In genomic region chr2:145849170-145849905, GRCm38 (mm10) we compare ENCODE assay signal across 14 mouse cellular contexts. TPM values are rescaled to one million over a fixed set of nuclear protein-coding genes. Genes with fewer than 3 reads are reported as not detected.
DNase-seq lines count a peak whose midpoint lies in the region; ATAC-seq and TF ChIP-seq lines count a peak whose summit lies in the region.
"Had no signal": no experiment of that assay in that cellular context is flagged by ENCODE, and none has a peak within 500 bp of the region (broad histone marks: within the 10 kb centered on the region; RNA-seq: fewer than 3 reads in every experiment).

No protein-coding gene starts in this region.

- WGBS in heart, embryonic 13.5 days = 65% methylated on average over 10 of the region's 10 CpGs
- WGBS in lung, embryonic 16.5 days = 67% methylated on average over 10 of the region's 10 CpGs
- 63% methylated on average over 10 of the region's 10 CpGs for WGBS in lung, adult 2 months
- WGBS in embryonic facial prominence, embryonic 15.5 days = 56% methylated on average over 10 of the region's 10 CpGs
- WGBS in stomach, embryonic 14.5 days = 79% methylated on average over 10 of the region's 10 CpGs

- no peak overlapping the region for H3K4me2 ChIP-seq in heart, embryonic 13.5 days
- no peak overlapping the region for H3K4me2 ChIP-seq in lung, embryonic 16.5 days (ENCODE audit: low read depth, low read length)
- H3K4me2 ChIP-seq in embryonic facial prominence, embryonic 15.5 days (replicated peaks) = no peak overlapping the region
- H3K4me2 ChIP-seq in stomach, embryonic 14.5 days (replicated peaks; ENCODE audit: low read depth, low read length) = no peak overlapping the region
- H3K4me2 ChIP-seq: hindbrain, embryonic 12.5 days had no signal

- 0 out of 2 replicates have a peak overlapping the region, but pooled peaks have one; percentile 37 for H3K9ac ChIP-seq in heart, embryonic 13.5 days
- H3K9ac ChIP-seq in lung, embryonic 16.5 days (ENCODE audit: low read length) = no peak overlapping the region
- no peak overlapping the region for H3K9ac ChIP-seq in embryonic facial prominence, embryonic 15.5 days
- no peak overlapping the region for H3K9ac ChIP-seq in stomach, embryonic 14.5 days (replicated peaks; ENCODE audit: low read depth, low read length)
- H3K9ac ChIP-seq: forebrain, postnatal 0 days; hindbrain, embryonic 12.5 days; liver, postnatal 0 days had no signal

- no peak for TF ChIP-seq CTCF in lung, adult 2 months (IDR thresholded peaks at IDR 0.05; ENCODE audit: insufficient read depth, low read length)

- no peak for DNase-seq in heart, postnatal 14 days
- DNase-seq in lung, adult 2 months = no peak
- no peak for DNase-seq in spleen, adult 18-20 months
- DNase-seq: cerebellum, adult 2 months; forebrain, postnatal 0 days; kidney, postnatal 10 days; liver, postnatal 0 days; thymus, adult 2 months had no signal

- H3K4me1 ChIP-seq in heart, embryonic 13.5 days = peaks cover 21% of the 10 kb centered on the region
- peaks cover 16% of the 10 kb centered on the region for H3K4me1 ChIP-seq in lung, embryonic 16.5 days (replicated peaks; ENCODE audit: control insufficient read depth, insufficient read depth, low read length)
- H3K4me1 ChIP-seq in lung, adult 2 months (ENCODE audit: control insufficient read depth, insufficient read depth, low read length) = peaks cover 19% of the 10 kb centered on the region
- H3K4me1 ChIP-seq in embryonic facial prominence, embryonic 15.5 days = peaks cover 27% of the 10 kb centered on the region
- peaks cover 14% of the 10 kb centered on the region for H3K4me1 ChIP-seq in stomach, embryonic 14.5 days (ENCODE audit: control insufficient read depth, insufficient read depth, low read length)

- no peak for ATAC-seq in heart, embryonic 13.5 days (ENCODE audit: extremely low read depth, insufficient number of reproducible peaks, low FRiP score, low TSS enrichment)
- ATAC-seq in lung, embryonic 16.5 days (ENCODE audit: low read depth) = no peak
- ATAC-seq in embryonic facial prominence, embryonic 15.5 days (ENCODE audit: insufficient number of reproducible peaks, low FRiP score, low TSS enrichment, low read depth) = no peak
- ATAC-seq in stomach, embryonic 14.5 days (ENCODE audit: insufficient number of reproducible peaks, insufficient read depth, low FRiP score, low read depth) = no peak
- ATAC-seq: forebrain, postnatal 0 days; liver, postnatal 0 days had no signal

- H3K27me3 ChIP-seq in heart, embryonic 13.5 days (replicated peaks) = no peaks in the 10 kb centered on the region
- H3K27me3 ChIP-seq in lung, embryonic 16.5 days (ENCODE audit: control insufficient read depth, insufficient read depth, low read depth, low read length) = no peaks in the 10 kb centered on the region
- no peaks in the 10 kb centered on the region for H3K27me3 ChIP-seq in embryonic facial prominence, embryonic 15.5 days
- H3K27me3 ChIP-seq in stomach, embryonic 14.5 days (ENCODE audit: control insufficient read depth, insufficient read depth, low read length) = no peaks in the 10 kb centered on the region
- H3K27me3 ChIP-seq: CH12.LX; hindbrain, embryonic 12.5 days had no signal

- H3K36me3 ChIP-seq in heart, embryonic 13.5 days = peaks cover 87% of the 10 kb centered on the region
- no peaks in the 10 kb centered on the region for H3K36me3 ChIP-seq in lung, embryonic 16.5 days (ENCODE audit: control insufficient read depth, insufficient read depth, low read length)
- no peaks in the 10 kb centered on the region for H3K36me3 ChIP-seq in embryonic facial prominence, embryonic 15.5 days
- H3K36me3 ChIP-seq in stomach, embryonic 14.5 days (ENCODE audit: control insufficient read depth, insufficient read depth, low read length) = peaks cover 3% of the 10 kb centered on the region; the same call in 1 of the 2 replicates
- H3K36me3 ChIP-seq: hindbrain, embryonic 12.5 days had no signal

- intact Hi-C loops in heart, postnatal 14 days (cut with DNase I) = no loop called here

- no peak for TF ChIP-seq POLR2A in lung, adult 2 months (IDR thresholded peaks at IDR 0.05; ENCODE audit: borderline replicate concordance, extremely low read depth, low read depth, low read length)

- peak overlapping the region; percentile 39; the same call in 1 of the 2 replicates for H3K27ac ChIP-seq in heart, embryonic 13.5 days (replicated peaks)
- H3K27ac ChIP-seq in lung, embryonic 16.5 days (ENCODE audit: low read length) = peak overlapping the region; percentile 23; the same call in 1 of the 2 replicates
- H3K27ac ChIP-seq in embryonic facial prominence, embryonic 15.5 days (replicated peaks) = peak overlapping the region; percentile 48; the same call in 1 of the 2 replicates
- H3K27ac ChIP-seq in stomach, embryonic 14.5 days (ENCODE audit: low read length) = peak overlapping the region; percentile 52; the same call in 1 of the 2 replicates
- H3K27ac ChIP-seq: hindbrain, embryonic 12.5 days had no signal

- no peaks in the 10 kb centered on the region for H3K9me3 ChIP-seq in heart, embryonic 13.5 days
- no peaks in the 10 kb centered on the region for H3K9me3 ChIP-seq in lung, embryonic 16.5 days (ENCODE audit: control insufficient read depth, low read length)
- H3K9me3 ChIP-seq in embryonic facial prominence, embryonic 15.5 days (replicated peaks) = no peaks in the 10 kb centered on the region
- no peaks in the 10 kb centered on the region for H3K9me3 ChIP-seq in stomach, embryonic 14.5 days (ENCODE audit: control insufficient read depth, low read depth, low read length)
- H3K9me3 ChIP-seq: hindbrain, embryonic 12.5 days had no signal

- no peak overlapping the region for H3K4me3 ChIP-seq in heart, embryonic 13.5 days
- no peak overlapping the region for H3K4me3 ChIP-seq in lung, embryonic 16.5 days (ENCODE audit: low read length)
- no peak overlapping the region for H3K4me3 ChIP-seq in lung, adult 2 months (replicated peaks; ENCODE audit: extremely low read depth, low read depth, low read length)
- H3K4me3 ChIP-seq in embryonic facial prominence, embryonic 15.5 days (replicated peaks) = no peak overlapping the region
- H3K4me3 ChIP-seq in stomach, embryonic 14.5 days (ENCODE audit: low read depth, low read length) = no peak overlapping the region
- H3K4me3 ChIP-seq: hindbrain, embryonic 12.5 days had no signal

RNA-seq across cellular contexts. Expression of gene Naa20, which starts 52.6 kb away (rescaled TPM):
- polyA plus RNA-seq in heart, embryonic 13.5 days (2015; fragmentation: Nextera tagmentation; extraction: Ambion mirVana) = 145 and 181 TPM in 2 replicates
- total RNA-seq in heart, postnatal 14 days (2021) = 10 to 100 TPM; 94.1 to 99.6 TPM
- 151 and 152 TPM in 2 replicates for polyA plus RNA-seq in lung, embryonic 16.5 days (2015; fragmentation: Nextera tagmentation; extraction: Ambion mirVana)
- polyA plus RNA-seq in lung, adult 2 months (2012; rRNA removed) = 23.5 and 27.3 TPM in 2 replicates
- 151 and 160 TPM in 2 replicates for polyA plus RNA-seq in embryonic facial prominence, embryonic 15.5 days (2015; fragmentation: Nextera tagmentation; extraction: Ambion mirVana)
- polyA plus RNA-seq in stomach, embryonic 14.5 days (2014; fragmentation: Nextera tagmentation; extraction: Ambion mirVana) = 178 and 195 TPM in 2 replicates
